Mouse (Mus musculus): ENCODE measurements at regions not wholly inside any gene's neighbourhood (a gene's known extent, or its start where the extent isn't known, plus 50 kb on each side); places are given as distances from the start of the nearest gene placed in this dataset.

DNA sequence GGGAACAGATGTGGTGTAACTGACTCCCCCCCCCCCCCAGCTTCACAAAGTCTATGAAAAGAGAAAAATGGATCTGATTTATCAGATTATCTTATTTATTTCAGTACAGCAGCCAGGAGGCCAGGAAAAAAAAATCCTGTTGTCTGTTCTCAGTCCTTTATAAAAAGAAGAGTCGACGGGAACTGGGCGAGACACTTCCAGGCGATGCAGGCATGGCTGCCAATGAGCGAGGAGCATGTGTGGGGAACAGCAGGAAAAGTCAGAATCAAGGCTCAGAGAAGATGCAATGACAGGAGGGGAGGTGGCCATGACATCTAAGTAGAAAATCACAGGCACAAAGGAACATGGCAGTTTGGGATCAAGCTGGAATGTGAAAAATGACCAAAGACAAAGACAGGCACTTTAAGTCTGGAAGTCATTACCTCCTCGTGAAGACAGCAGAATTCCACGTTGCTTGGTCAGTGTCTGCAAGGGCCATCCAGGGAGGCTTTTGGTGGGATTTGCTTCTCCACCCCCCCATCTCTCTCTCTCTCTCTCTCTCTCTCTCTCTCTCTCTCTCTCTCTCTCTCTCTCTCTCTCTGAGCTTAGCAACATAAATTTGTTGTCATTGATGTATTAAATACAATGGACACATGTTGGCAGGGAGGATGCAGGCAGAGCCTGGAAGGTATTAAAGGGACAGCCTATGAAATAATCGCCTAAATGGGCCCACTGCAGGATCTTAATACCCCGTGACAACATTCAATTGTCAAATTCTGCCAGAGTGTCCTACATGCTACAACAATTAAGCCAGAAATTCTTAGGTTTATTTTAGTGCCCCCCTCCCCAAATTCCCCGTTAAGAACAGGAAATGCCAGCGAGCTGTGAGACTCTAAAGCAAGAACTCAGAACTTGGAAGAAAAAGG, 497.1 kb upstream of the Mki67 start:
- H3K27me3 ChIP-seq (ENCODE audit: insufficient read depth, low read length): no peaks in the 10 kb centered on the region
- H3K36me3 ChIP-seq (ENCODE audit: insufficient read depth, low read length): no peaks in the 10 kb centered on the region
- no peak overlapping the region for H3K9ac ChIP-seq (replicated peaks; ENCODE audit: low read length)
- no peak overlapping the region for H3K4me2 ChIP-seq (ENCODE audit: low read depth, low read length)
- H3K9me3 ChIP-seq (ENCODE audit: low read length): no peaks in the 10 kb centered on the region
- no peak overlapping the region for H3K4me3 ChIP-seq (ENCODE audit: low read length)
- ATAC-seq (no peak), DNase-seq (ENCODE audit: low spot score) (no peak)
- no peak overlapping the region for H3K27ac ChIP-seq
- H3K4me1 ChIP-seq (ENCODE audit: insufficient read depth, low read length): peaks cover 8% of the 10 kb centered on the region; the same call in 1 of the 2 replicates
- TF ChIP-seq CTCF (IDR thresholded peaks at IDR 0.05; ENCODE audit: low read depth): no peak
- WGBS: 32% methylated on average over 11 of the region's 11 CpGs

DNA sequence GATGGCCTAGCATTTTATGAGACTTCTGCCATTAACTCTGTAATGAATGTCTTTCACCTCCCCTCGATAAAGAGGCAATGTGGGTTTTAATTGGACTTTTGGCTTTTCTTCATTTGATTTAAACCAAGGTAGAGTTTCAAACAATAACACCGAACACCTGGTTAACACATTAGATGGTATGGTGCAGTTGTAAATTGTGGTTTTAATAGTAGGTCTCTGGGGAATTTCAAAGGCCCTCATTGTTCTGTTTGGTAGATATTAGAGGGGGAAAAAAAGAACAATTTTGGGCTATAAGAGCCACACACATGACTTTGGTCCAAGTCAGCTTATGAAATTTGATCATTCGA, 497.8 kb upstream of the Mki67 start:
- DNase-seq (ENCODE audit: low spot score) (no peak), ATAC-seq (no peak)
- Histone ChIP-seq H3K36me3 (ENCODE audit: insufficient read depth, low read length) (no peaks in the 10 kb centered on the region), H3K9me3 (ENCODE audit: low read length) (no peaks in the 10 kb centered on the region), H3K27me3 (ENCODE audit: insufficient read depth, low read length) (no peaks in the 10 kb centered on the region), H3K27ac (no peak overlapping the region), H3K9ac (replicated peaks; ENCODE audit: low read length) (no peak overlapping the region), H3K4me3 (ENCODE audit: low read length) (no peak overlapping the region), H3K4me2 (ENCODE audit: low read depth, low read length) (no peak overlapping the region), H3K4me1 (ENCODE audit: insufficient read depth, low read length) (peaks cover 8% of the 10 kb centered on the region; the same call in 1 of the 2 replicates)
- WGBS: 74% methylated on average over 3 of the region's 3 CpGs
- TF ChIP-seq CTCF (IDR thresholded peaks at IDR 0.05; ENCODE audit: low read depth): no peak

DNA sequence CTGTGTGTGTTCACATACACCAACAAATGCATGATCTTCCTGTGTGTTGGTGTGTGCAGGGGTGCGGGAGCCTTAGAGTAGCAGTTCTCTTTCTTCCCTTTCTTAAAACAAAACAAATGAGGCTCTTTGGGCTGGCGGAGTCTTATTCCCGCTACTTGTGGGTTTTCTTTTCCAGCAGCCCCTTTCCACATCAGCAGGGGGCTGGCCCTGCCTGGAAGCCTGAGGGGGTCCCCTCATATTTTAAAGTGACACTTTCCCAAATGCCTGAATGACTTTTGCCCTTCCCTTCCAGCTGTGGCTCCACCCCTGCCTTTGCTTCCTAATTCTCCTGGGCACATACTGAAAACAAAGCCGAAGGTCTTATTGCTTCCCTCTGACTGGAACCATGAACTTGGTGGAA, 498.3 kb upstream of the Mki67 start:
- no peak for ATAC-seq
- TF ChIP-seq CTCF (IDR thresholded peaks at IDR 0.05; ENCODE audit: low read depth): no peak
- no peak overlapping the region for H3K4me3 ChIP-seq (ENCODE audit: low read length)
- H3K4me2 ChIP-seq (ENCODE audit: low read depth, low read length): no peak overlapping the region
- H3K9me3 ChIP-seq (ENCODE audit: low read length): no peaks in the 10 kb centered on the region
- 69% methylated on average over 4 of the region's 4 CpGs for WGBS
- no peak for DNase-seq (ENCODE audit: low spot score)
- peaks cover 5% of the 10 kb centered on the region; the same call in 1 of the 2 replicates for H3K4me1 ChIP-seq (ENCODE audit: insufficient read depth, low read length)
- no peaks in the 10 kb centered on the region for H3K36me3 ChIP-seq (ENCODE audit: insufficient read depth, low read length)
- H3K27me3 ChIP-seq (ENCODE audit: insufficient read depth, low read length): no peaks in the 10 kb centered on the region
- H3K27ac ChIP-seq: no peak overlapping the region
- no peak overlapping the region for H3K9ac ChIP-seq (replicated peaks; ENCODE audit: low read length)

DNA sequence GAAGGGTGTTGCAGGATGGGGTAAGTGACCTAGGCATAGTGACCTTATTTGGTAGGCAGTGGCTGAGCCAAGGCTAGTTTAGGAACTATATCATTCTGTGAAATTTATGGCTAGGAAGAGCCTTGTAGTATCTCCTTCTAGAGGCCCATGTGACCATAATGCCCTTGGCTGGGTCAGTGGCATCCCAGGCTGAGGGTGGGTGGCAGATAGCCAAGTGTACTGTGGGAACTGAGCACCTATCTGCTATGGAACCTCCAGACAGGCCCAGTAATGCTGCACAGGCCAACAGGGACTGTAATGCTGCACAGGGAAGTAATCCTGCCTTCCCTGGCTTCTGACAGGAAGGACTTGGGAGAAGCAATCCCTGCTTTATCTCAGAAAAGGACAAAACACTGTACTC, 500.6 kb upstream of the Mki67 start:
- Histone ChIP-seq H3K4me2 (ENCODE audit: low read depth, low read length) (no peak overlapping the region), H3K27ac (no peak overlapping the region), H3K36me3 (ENCODE audit: insufficient read depth, low read length) (no peaks in the 10 kb centered on the region), H3K9me3 (ENCODE audit: low read length) (no peaks in the 10 kb centered on the region), H3K4me1 (ENCODE audit: insufficient read depth, low read length) (no peaks in the 10 kb centered on the region), H3K4me3 (ENCODE audit: low read length) (no peak overlapping the region), H3K9ac (replicated peaks; ENCODE audit: low read length) (no peak overlapping the region), H3K27me3 (ENCODE audit: insufficient read depth, low read length) (no peaks in the 10 kb centered on the region)
- ATAC-seq (no peak), DNase-seq (ENCODE audit: low spot score) (no peak)
- no peak for TF ChIP-seq CTCF (IDR thresholded peaks at IDR 0.05; ENCODE audit: low read depth)

DNA sequence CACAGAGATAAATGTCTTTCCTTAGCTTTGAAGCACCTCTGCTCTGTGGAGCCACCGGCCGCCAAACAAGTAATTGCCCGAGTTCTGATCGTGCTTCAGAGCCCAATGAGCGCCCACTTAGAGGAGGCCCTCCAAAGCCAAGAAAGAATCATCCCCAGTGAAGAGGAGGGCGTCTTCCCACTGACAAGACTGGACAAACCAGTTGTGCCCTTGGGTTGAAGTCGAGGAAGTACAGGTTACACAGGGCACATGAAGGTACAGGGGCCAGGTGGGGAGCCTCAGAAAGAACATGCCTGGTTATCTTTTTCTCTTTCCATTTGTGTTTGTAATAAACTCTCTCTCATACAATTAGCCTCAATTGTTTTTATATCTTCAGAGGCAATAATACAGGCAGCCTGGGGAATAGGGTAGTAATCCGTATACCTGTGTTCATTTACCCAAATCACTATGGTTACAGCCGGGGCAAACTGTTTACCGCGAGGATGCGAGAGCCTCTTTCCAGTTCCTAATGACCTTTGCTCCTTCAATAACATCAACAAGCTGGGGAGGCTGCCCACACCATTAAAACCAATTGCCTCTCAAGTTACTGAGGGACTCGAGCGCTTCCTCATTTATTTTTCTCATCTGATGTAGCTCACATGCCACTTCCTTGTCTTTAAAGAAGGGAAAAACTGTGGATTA, 503.5 kb upstream of the Mki67 start:
- no peaks in the 10 kb centered on the region for H3K9me3 ChIP-seq (ENCODE audit: low read length)
- peak; percentile 40 for DNase-seq (ENCODE audit: low spot score)
- no peak overlapping the region for H3K27ac ChIP-seq
- no peak overlapping the region for H3K9ac ChIP-seq (replicated peaks; ENCODE audit: low read length)
- no peaks in the 10 kb centered on the region for H3K4me1 ChIP-seq (ENCODE audit: insufficient read depth, low read length)
- TF ChIP-seq CTCF (IDR thresholded peaks at IDR 0.05; ENCODE audit: low read depth): no peak
- H3K36me3 ChIP-seq (ENCODE audit: insufficient read depth, low read length): no peaks in the 10 kb centered on the region
- H3K4me2 ChIP-seq (ENCODE audit: low read depth, low read length): no peak overlapping the region
- WGBS: 47% methylated on average over 14 of the region's 14 CpGs
- no peak overlapping the region for H3K4me3 ChIP-seq (ENCODE audit: low read length)
- no peaks in the 10 kb centered on the region for H3K27me3 ChIP-seq (ENCODE audit: insufficient read depth, low read length)
- peak; percentile 58 for ATAC-seq

DNA sequence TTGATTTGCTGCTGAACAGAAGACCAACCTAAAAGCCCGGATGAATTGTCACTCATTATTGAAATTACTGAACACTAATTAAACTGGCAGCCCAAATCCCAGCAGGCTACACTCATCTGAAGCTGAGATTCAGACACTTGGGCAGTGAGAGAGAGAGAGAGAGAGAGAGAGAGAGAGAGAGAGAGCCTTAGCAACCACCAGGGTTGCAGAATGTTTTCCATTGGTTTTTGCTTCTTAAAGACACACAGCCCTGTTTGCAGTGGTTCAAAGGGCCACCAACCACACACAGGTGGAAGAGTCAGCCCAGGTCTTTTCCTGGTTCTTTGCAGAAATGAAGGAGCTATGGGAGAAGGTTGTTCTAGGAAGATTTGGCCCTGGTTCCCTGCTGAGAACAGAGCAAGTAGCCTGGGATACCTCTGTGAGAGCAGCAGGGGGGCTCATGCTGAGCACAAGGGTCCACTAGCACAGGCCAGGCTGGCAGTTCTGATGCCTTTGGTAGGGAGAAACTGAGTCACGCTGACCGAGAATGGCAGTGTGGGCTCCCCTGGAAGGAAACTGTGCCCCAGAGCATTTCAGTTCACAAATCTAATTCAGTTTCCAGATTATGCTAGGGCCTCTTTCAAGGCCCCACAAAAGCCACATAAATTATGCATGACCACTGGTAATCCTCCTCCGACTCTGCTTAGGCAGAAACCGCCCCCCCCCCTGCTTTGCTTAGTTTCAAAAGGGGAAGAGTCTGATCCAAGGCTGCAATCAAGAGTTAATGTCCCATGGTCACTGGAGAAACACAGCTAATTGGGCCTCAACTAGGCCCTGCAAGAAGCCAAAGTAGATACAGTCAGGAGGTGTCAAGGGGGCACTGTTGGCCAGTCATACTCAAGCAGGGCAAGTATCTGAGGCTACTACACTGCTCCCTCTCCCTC, 504.3 kb upstream of the Mki67 start:
- H3K4me1 ChIP-seq (ENCODE audit: insufficient read depth, low read length): no peaks in the 10 kb centered on the region
- no peaks in the 10 kb centered on the region for H3K27me3 ChIP-seq (ENCODE audit: insufficient read depth, low read length)
- H3K36me3 ChIP-seq (ENCODE audit: insufficient read depth, low read length): no peaks in the 10 kb centered on the region
- peak; percentile 65 for DNase-seq (ENCODE audit: low spot score)
- peak; percentile 69; the same call in 1 of the 2 replicates for ATAC-seq
- H3K4me3 ChIP-seq (ENCODE audit: low read length): no peak overlapping the region
- H3K9ac ChIP-seq (replicated peaks; ENCODE audit: low read length): no peak overlapping the region
- peak overlapping the region; percentile 4; the same call in 1 of the 2 replicates for H3K27ac ChIP-seq
- no peaks in the 10 kb centered on the region for H3K9me3 ChIP-seq (ENCODE audit: low read length)
- 8% methylated on average over 5 of the region's 5 CpGs for WGBS
- H3K4me2 ChIP-seq (ENCODE audit: low read depth, low read length): no peak overlapping the region
- TF ChIP-seq CTCF (IDR thresholded peaks at IDR 0.05; ENCODE audit: low read depth): peak; percentile 9; the same call in 1 of the 2 replicates

All from hindbrain, postnatal 0 days (tissue).